Mouse (Mus musculus) layer of hippocampus, adult 9-10 months (tissue): ENCODE data around the gene Tbx19.

ENCODE experiments used
- DNase-seq: peaks from one replicate; pipeline ENCODE4 v3.0.0; 2022; ENCODE audit warnings: low spot score

Gene Tbx19

DNA sequence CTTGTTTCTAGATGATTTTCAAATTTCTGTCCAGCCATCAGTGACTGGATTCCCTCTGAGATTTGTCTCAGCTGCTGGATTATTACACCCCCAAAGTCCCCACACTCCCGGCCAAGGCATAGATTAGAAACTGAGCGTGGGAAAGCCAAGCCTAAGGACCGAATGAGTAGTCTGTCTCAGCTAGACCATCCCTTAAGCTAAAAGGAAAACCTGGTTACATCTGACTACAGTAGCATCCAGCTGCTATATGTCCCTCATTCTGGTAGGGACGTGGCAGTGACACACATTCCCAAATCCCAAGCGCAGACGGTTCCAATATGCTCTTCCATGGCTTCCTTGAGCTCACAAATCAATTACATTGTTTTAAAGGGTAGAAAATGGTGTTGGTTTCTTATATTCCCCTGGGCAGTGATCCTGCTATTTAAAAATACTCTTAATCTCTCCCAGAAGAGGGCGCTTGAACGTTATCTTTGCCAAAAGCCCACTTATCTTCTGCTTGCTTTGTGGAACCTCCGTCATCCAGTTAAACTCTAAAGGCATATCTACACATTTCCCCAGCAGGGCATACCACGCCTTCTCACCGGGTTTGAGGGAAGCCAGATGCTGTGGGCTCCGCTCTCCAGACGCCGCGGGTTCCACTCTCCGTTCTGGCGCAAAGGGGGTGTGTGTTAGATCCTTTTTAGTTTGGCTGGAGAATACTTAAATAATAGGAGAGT lies 46.0 kb downstream of the Tbx19 start:
- DNase-seq: no peak

DNA sequence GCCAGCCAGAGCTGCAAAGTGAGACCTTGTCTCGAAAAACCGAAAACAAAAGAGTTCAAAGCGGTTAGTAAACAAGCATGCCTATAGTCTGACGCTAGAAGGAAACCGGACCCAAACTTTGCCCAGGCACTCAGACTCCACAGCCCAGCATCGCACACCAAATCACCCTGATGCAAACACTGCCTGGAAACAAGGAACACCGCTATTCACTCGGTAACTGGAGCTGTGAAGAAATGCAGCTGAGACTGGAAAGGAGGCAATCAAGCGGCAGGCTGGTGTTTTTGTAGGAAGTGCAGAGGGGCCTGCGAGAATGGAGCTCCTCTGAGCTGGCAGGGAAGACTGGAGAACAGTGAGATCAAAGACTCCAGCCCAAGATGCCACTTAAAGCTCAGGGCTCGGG lies 46.9 kb downstream of the Tbx19 start:
- no peak for DNase-seq

DNA sequence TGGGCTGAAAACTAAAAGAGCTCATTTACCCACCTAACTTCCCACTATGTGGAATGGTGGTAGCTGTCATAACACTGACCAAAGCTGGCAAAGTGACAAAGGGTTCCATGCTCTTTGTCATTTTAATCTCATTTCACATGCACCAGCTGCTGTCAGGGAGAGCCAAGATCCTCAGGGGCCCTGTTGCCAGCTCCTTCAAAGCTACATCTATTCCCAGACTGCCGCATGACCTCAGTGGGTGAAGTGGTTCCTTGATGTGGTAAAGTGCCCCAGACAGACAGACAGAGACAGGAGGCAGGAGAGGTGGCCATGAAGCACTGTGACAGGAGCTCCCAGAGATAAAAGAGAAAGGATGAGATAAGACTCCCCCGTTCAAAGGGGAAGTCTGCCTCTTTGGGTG lies 49.9 kb downstream of the Tbx19 start:
- no peak for DNase-seq

DNA sequence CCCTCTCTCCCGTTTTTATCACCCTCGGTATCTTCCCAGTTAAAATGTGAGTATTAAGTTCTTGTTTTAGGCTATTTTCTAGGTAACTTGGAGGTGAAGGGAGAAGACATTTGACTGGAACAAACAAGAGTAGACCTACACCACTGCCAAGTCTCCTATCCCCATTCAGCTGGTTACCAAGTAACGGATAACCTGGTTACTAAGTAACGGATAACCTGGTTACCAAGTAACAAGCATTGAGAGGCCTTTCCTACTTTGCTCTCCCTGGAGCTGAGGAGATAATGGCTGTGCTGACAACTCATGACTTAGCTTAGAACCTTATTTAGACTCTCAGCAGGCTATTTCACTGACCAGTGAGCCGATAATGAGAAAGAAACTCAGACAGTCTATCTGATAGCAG lies 51.4 kb downstream of the Tbx19 start:
- DNase-seq: no peak

DNA sequence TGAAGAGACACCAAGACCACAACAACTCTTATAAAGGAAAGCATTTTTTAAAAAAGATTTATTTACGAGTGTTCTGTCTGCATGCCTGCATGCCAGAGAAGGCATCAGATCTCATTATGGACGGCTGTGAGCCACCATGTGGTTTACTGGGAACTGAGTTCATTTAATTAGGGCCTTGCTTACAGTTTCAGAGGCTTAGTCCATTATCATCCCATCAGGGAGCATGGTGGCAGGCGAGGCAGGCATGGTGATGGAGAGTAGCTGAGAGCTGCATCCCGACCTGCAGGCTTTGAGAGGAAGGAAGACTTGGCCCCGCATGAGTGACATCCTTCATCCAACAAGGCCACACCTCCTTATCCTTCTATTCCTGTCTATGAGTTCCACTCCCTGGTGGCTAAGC lies 52.1 kb downstream of the Tbx19 start:
- no peak for DNase-seq

DNA sequence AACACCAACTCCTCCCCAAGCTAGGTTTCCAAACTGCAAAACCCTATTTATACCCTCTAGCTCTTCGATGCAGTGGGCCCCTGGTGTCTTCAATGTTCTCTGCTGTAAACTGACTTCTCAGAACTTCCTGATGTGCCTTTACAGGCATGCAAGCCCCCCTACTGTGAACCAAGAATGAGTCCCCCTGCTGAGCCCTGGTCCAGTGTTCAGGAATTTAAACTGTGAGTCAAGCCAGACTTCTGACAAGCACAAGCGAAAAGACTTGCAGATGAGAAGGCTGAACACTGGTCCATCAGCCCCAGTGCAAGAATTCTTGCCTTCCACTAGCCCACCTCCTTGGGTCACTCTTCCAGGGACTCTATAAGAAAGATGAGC lies 54.6 kb downstream of the Tbx19 start:
- no peak for DNase-seq

DNA sequence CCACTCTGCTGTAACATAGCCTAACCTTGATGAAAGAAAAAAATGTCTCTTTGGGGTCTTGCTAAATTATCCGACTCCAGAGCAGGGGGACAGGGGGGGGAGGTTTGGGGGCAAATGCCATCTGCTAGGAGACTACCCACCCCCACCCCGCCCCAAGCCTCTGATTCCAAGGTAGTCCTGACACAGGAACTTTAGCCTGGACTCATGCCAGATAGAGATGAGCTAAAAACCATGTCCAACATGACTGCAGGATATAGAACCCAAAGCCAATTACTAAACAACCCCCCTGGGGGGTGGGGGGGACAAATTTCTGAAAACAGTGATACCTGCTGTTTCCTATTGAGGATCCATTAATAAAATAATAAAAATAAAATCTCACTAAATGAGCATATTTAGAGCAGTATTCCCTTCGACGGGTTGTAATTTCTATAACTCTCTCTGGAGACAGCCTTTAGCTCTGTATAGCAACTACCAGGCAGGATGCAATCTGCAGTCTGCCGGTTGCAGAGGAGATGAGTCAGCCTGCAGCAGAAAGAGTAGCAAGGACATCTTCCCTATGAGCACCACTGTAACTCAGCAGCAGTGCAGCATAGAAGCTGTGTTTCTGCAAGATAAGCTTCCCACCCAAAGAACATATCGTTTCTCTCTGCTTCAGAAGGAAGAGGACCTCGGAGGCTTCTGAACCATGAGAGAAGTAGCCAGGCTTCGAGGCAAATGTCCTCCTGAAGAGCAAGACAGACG lies 55.1 kb downstream of the Tbx19 start:
- no peak for DNase-seq

DNA sequence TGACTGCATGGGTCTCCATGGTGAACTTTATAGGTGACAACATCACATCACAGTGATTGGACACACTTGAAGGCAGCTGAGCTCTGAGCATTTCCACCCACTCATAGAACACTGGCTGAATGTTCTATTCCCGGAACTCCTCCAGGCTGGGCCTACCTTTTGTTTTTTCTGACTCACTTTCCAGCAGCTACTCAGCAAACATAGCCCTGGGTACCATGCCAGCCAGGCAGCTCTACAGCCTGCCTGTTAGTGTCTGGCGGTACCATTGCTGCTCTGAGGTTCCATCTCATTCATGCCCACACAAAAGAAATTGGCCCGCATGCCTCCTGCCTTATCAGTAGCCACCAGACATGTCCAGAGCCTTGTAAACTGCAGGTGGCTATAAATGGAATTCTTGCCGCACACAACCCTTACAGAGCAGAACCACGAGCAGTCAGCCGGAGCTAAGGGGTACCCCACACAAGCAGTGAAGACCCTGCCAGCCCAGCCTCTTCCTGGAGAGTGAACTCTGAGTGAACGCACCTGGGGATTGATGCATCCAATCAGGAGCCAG lies 55.8 kb downstream of the Tbx19 start:
- no peak for DNase-seq

DNA sequence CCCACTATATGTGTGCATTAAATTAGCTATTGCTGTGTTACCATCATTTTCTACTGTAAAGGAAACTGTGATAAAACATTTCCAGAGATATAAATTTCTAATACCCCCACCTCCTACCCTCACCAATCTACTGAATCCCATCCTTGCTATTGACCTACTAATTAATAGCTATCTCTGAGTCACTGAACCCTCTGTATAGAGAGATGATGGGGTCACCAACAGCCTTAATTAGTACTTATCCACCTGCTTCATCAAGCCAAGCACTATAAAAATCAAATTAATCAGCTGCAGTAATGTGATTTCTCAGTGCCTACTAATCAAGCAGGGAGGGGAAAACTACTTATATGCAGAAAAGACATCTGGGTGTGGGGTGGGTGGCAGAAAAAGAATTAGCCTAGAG lies 61.0 kb downstream of the Tbx19 start:
- DNase-seq: no peak

DNA sequence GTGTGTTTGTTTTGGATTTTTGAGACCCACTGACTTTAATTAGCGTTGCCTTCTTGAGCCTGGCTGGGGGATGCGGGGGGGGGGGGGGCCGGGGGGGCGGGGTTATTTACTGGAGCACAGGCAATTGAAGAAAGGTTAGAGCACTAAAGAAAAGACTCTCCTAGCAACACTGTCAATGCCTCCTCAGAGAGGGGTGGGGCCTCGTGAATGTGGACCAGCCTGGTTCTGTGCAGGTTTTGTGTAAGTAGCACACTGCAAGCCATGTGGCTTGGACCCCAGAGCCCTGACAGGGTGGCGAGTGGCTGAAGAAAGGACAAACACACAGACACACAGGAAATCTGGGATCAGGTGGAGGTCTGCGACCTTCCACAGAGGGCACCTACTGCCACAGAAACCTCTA lies 65.7 kb downstream of the Tbx19 start:
- DNase-seq: no peak

DNA sequence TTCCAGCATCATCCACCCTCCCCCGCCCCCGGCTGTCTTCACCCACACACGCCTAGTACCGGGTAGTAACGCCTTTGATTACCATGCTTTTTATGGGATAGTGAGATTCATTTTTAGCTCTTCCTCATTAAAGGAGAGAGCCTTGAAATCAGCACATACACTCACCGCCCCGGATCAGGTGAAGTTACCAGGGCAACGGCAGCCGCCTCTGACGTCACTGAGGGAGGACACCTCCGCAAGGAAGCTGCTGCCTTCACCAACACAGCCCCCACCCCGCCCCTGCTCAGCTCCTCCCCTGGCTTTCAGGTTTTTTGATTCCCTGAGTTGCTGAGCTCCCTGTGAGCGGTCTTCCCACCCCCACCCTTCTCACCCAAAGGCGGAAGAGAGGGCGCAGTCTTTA lies 68.9 kb downstream of the Tbx19 start:
- DNase-seq: no peak

DNA sequence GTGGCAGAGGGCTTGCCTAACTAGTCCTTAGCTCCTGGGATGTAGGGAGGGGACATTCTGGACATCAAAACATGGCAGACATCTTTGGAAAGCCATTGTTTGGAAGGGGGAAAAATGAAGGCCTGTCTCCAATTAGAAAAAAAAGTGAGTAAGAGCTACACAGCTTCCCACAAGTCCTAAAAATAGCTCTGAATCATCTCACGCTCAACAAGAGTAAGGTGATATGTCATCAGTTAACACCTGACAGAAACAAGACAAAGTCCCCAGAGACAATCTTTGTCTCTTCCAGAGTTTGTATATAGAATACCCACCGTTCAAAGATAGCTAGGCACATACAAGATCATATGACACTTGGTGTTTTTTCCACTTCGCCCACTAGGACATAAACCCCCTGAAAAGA lies 71.0 kb downstream of the Tbx19 start:
- no peak for DNase-seq
